Mouse (Mus musculus) thymus, postnatal 36 days (tissue): ENCODE data around the gene Gm49380.

Source experiments
- DNase-seq, 2 experiments: peaks; one replicate each; pipeline ENCODE4 v3.0.0; 2022; ENCODE audit warnings: mixed read lengths in 2 of 2

The Gm49380 gene

DNA sequence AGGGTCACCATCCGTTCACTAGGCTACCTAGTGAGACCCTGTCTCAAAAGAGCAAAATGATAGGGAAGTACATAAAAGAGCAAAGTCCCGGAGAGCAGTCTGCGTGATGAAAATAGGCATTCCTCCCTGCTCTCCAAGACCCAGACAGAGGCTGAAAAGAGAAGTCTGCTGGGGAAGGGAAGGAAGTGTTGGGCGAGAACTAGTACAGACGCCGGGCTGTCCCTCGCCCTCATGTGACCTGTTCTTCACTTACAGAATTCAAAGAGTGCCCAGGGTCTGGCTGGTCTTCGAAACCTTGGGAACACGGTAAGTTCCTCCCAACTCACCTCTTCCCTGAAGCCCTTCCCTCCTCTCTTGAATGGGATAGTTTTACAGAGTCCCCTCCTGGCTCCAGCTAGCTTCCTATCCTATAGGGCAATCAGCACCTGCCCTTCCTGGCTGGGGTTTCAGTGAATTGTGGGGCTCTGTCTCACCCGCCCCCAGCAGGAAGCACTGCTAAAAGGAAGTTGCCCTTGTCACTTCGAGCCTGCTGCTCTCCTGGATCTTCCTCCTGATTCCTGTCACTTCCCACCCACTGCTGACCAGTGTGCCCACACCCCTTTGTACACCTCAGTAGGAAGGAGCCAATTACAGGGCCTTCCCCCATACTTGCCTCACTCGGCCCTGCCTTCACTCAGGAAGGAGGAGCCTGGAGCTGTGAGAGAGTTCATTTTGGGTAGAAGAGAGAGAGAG lies 24.3 kb downstream of the Gm49380 start:
- peak; percentile 38 to 50 for DNase-seq

DNA sequence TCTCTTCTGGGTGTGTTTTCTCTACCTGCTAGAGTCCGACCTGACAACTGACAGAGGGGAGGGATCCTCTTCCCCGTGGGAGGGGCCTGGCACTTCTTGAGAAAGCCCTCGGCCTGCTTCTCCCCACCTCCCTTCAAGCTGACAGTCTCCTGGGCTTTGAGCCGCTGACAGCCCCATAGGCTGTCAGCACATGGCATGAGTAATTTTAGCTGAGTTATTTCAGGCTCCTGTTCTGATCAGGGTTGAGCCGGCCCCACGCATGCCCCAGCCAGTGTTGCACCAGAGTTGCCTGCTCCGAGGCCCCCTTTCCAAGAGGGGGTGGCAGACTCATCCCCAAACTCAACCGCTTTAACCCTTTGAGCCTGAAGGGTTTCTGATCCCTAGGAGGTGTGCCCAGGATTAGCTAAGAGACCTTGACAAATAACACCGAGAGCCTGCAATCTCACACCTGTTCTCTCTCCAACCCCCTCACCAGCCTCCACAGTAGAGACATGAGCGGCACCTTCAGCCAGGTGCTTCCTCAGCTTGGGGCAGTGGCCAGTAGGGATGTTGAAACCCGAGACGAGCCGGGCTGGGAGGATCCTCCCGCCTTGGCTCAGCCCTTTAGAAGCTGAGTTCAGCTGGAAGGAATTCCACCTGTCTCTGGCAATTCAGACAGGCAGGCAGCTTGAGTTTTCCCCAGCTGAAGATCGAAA lies 25.4 kb downstream of the Gm49380 start:
- no peak for DNase-seq

DNA sequence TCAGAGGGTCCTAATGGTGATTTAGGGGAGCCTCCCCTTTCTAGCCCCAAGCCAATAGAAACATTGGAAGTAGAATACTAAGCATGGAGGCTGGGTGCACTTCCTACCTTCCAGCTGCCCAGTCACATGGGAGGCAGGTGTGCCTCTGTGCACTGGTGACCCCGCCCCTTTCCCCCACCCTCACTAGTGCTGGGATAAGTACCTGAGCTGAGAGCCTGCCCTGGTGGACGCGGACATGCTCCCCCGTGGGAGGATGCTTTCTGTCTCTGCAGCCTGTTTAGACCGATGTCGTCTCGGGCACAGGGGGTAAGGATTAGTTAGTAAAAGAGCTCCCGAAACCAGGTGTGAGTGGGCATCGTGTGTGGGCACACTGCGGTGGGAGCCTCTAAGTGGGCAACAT lies 26.3 kb downstream of the Gm49380 start:
- no peak for DNase-seq

DNA sequence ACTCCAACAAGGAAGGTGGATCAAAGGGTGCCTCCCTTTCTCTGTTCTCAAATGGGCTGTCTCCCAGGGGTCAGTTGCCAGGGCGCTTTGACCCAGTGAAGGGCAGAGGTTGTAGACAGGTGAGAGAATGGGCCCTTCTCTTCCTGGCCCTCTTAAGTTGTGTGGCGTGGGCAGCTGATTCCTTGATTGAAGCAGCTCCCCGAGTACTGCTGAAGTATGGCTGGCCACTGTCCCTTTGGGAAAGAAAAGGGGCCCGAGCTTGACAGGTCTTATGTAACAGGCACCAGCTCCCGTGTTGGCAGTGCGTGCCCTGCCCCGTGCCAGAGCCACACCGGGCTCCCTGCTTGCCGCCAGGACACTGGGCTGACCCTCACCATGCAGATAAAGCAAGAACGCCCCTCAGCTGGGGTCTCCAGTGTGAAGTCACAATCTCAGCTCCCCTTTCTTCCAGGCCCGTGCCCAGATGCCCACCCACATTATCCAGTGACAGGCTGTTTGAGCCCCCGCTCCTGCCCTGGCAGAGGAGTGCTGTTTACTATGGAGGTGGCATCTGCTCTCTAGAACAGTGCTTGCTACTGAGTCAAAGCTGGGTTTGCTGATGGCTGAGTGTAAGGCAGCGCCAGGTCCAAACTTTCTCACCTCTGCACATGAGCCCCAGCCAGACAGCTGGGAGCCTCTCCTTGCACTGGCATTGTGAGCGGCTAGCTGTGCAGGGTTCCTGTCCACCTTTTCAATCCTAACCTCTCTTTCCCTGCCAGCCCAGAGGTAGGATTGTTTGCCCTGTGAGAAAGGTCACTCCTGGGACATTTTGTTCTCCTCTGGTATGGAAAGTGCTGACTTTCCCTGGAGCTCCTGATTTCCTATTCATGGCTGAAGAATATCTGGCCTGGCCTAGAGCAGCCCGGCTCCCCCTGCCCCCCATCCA lies 27.3 kb downstream of the Gm49380 start:
- DNase-seq: no peak

DNA sequence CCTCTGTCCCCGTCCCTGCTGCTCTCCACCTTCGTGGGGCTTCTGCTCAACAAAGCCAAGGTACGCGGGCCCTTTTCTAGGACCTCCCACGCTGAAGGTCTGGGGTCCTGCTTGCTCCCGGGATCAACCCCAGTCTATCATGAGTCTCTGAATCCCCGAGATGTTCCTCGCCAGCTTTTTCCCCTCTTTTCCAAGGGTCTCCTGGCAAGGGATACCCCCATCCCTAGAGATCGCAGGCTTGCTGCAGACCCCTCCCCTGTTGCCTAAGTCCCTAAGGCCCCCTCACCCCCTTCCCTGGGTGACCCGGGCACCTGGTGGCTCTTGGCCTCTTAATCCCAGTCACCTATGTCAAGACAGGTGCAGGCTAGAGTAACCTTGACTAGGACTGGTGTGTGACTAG lies 28.0 kb downstream of the Gm49380 start:
- no peak for DNase-seq

DNA sequence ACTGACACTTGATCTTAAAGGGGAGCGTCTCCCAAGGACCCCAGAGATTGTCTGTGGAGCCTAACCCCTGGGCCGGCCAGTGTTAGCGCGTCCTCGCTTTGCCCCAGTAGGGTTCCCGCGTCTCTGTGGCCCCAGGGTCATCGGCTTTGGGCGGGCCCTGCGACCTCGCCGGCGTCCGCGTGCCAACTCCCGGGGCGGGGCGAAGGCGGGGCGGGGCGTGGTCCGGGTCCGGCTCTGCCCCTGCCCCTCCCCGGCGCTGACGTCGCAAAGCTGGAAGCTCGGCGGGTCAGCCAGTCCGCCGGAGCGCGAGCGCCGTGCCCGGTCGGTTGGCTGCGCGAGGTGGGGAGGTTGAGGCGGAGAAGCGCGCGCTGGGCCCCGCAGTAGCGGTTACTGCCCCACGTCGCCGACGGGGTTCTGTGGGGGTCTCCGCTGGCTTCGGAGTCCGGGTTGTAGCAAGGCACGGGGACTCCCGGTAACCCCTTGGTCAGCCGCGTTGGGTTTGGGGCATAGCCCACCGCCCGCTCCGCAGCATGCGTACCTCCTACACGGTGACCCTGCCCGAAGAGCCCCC lies 28.6 kb downstream of the Gm49380 start:
- peak; percentile 82 to 84 for DNase-seq

DNA sequence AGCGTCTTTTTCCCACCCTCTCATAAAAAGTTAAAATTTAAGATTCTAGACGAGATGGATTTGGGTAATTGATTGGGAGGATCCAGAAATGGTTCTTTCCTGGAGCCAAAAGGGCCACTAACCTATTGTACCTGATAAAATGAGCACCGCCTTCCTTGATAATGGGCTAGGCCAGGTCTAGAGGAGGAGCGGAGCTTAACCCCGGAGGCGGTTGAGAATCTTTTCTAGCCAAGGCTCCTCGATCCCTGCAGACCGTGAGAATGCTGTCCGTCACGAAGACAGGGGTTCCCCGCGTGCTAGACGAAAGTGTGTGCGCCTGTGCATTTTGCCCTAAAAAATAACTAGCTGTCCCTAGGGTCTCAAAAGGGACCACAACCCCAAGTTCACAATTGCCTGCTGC lies 29.1 kb downstream of the Gm49380 start:
- DNase-seq: no peak

DNA sequence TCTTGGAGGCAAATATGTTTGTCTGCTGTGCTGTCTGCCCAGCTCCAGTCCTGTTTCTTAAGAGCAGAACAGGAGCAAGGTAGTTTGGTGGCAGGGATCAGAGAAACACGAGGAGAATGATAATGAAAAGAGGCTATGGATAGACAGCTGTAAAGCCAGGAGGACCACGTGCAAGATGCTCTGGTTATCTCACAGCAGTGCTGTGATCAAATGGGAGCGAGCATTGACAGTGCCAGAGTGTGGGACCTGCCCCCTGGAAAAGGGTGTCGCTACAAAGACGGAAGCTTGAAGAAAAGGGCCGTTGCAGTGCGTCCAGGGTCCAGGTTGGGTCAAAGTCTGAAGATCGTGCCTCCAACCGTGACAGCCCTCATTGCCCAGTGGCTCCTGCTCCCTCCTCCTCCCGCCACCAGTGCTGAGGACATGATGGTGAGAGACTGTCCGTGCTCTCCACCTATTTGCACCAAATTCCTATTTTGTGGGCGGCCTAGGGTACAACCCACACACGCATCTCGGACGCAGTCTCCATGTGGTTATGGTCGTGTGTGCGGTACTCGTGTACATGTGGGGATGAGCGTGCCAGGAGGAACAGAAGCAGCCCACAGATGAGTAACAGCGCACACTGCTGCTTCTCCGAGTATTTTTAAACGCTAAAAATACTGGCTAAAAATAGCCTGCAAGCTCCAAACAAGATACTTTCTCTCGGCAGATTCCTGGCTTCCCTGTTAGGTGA lies 29.7 kb downstream of the Gm49380 start:
- no peak for DNase-seq

DNA sequence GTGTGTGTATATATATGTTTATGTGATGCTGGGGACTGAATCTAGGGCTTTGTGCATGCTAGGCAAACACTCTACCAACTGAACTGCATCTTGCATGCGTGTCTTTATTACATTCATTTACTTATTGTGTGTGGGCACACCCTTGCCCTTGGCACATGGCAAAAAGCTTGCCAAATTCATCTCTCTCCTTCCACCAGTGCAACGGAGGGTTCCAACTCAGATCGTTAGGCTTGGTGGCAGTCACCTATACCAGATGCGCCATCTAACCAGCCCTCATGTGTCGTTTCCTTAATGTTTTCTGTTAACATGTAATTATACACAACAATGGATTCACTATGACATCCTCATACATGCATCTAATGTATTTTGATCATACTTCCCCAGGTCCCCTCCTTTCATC lies 31.0 kb downstream of the Gm49380 start:
- no peak for DNase-seq

DNA sequence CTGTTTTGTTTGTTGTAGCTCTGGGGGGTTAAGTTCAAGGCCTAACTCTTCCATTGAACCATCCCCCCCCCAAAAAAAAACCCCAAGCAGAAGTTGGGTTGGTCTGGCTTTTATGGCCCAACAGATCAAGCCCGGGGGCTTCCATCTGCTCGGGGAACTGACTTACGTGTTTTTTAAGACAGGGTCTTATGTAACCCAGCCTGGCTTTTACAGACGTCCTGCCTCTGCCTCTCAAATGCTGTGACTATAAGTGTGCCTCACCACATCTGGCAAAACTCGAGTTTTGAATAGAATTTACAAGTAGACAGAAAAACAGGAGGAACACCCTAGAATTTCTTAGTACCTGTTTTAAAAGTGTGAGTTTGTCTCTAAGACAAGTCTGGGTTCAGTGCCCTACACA lies 31.7 kb downstream of the Gm49380 start:
- DNase-seq: no peak

DNA sequence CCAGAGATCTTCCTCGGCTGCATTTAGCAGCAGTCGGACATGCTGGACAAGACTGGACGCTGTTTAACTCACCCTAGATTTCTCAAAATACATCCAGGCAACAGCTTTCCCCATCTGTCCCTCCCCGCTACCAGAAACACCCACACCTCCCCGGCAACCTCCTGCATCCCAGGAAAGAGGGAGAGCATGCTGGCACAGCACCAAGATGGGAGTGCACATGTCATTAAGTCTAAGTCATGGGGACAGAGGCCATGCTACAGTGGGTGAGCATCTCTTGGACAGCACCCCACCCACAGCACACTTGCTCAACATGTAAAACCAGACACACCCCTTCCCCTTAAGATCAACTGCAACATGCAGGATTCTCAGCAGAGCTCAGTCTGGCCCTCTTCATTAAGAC lies 32.3 kb downstream of the Gm49380 start:
- DNase-seq: no peak

DNA sequence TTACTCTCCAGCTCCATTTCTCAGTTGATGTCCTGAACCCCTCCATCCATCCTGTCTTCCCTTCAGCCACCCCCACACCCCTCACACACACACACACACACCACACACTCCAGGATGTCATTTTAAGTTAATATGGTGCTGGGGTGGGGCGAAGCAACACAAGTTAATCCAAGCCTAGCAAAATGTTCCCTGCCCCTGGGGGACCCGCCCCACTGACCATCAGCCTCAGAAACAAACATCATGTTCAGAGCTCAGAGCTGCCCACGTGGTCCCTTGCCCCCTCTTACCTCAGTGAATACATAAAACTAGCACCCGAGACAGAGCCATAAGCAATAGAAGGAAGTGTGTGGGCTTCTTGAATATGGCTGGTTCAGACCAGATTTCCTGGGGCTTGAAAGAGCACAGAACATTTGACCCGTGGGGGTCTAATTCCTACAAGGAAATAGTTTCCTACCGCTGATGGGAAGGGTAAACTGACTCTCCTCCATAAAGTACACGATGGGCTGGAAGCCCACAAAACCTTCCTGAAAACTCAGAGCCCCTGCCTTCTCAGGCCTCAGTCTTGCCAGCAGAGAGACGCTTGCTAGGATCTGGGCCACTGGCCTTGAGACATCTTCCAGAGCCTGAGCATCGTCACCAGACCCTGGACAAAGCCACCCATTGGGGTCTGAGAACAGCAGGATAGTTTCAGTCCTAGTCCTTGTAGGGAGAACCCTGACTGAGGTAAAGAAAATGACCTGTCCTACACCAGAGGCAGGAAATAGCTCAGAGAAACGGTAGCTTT lies 33.1 kb downstream of the Gm49380 start:
- DNase-seq: no peak

DNA sequence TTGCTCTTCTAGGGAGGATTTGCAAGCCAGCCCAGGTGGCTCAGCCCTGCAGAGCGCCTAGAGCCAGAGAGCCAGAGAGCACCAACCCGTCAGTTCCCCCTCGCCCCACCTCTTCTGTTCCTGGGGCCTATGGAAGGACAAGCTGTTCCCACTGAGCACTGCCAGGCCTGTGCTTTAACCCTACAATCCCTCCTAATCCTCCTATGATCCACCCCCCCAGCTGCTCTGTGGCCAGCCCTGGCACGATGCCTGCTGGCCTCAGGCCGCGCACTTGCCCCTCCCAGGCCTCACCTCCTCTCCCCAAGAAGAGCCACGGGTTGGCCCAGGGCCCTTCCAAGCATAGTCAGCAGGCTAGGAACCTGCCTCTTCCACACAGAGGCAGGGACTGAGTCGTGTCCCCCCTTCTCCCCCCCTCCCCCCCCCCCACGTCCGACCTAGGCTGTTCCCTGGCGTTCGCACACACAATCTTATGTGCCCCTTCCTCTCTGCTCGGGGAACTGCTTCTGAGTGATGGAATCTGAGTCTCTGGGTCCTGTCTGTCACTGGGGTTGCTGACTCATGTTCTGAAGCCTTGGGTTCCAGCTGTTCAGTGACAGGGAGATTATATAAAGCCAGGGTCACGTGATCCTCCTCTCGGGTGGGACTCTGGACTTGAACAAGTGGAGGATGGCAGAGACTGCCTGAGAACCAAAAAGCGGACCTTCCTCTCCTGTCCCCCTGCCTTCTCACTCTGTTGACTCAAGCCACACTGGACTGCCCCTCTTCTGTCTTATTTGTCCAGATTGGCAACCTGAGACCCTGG lies 34.1 kb downstream of the Gm49380 start:
- no peak for DNase-seq

DNA sequence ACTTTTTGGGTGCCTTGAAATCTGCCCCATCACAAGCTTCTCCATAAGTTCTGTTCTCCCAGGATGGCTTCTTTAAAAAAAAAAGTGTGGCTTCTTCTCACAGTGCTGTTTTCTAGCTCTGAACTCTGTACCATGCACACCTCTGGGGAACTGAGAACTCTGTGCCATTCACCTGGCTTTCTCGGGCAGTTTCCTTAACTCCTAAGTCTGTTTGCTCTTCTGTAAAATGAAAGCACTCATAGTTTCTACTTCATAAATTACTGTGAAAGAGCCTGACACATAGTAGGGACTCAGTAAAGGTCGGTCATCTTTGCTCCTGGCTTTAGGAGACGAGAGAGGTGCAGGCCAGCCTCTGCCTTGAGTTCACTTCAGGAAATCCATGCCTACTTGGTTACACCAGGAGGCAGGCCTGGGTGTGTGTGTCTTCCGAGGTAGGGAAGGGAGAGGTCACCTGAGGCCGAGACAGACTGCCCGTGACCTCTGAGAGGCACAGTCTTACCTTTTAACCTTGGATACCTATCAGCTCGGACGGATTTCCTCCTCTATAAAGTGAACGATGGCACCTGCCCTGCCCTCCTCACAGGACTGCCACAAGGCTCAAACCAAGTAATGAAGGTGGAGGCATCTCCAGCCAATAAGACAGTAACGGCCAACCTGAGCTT lies 35.0 kb downstream of the Gm49380 start:
- DNase-seq: no peak

DNA sequence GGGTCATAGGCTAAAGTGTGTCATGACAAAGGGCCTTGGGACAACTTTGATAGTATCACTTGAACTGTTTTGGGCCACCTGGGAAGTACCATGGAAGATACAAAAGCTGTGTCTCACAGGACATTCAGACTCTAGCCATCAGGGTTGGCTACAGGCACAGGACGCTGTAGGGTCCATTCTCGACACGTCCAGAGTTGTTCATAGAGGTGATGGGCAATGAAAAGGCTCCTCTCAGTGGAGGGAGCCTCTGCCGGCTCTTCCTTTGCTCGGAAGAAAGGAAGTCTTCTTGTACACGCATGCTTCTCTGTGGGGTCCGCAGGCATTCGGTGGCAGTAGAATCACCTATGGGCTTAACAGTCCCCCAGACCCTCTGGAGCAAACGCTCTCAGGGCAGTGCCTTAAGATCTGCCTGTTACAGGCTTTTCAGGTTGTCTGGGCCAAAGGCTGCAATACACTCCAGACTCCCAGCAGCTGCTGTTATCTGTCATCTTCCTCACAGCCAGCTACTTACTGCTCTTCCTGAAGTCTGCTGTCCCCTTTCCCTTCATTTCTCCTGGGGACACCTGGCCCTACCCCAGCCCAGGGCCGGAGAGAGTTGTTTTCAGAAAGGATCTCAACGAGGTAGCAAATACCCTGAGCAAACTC lies 35.9 kb downstream of the Gm49380 start:
- no peak for DNase-seq

DNA sequence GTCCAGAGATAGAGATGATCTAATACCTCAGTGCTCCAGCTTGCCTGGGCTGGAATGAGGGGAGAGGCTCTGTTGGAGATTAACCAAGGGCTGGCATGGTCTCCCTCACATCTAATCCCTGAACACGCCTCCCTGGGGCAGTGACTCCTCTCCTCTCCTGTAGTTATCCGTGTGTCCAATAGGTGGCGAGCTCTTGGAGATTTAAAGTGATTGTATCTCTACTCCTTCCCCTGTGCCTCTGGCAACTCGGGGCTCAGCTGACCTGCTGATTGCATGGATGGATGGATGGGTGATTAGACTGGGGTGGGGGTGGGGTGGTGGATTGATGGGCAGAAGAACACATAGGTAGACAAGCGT lies 36.6 kb downstream of the Gm49380 start:
- DNase-seq: peak in 1 of 2 experiments; percentile 41

DNA sequence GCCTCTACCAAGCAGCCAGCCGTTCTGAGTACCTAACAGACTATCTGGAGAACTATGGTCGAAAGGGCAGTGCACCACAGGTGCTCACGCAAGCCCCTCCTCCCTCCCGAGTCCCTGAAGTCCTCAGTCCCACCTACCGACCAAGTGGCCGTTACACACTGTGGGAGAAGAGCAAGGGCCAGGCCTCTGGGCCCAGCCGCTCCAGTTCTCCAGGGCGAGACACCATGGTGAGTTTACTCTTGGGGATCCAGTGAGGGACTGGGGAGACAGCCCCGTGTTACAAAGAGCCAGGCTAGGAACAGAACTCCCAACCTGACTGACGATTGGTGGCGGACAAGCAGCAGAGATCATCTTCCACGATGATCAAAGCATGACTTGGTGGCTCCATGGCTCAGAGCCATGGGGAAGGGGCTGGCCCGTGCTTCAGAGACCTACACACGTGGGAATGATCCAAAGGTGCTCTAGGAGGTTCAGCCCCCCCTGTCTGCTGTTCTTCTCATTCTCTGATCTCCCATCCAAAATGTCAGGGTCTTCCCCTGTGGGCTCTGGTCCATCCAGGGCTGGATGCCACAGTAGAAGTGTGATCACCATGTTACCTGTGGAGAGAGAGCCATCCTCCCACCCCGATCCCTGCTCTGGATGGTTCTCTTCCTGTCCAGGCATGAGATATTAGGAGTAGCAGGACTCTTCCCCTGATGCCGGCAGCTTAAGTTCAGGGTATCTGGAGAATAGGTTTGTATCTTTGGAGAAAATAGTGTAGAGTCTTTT lies 37.1 kb downstream of the Gm49380 start:
- DNase-seq: no peak

DNA sequence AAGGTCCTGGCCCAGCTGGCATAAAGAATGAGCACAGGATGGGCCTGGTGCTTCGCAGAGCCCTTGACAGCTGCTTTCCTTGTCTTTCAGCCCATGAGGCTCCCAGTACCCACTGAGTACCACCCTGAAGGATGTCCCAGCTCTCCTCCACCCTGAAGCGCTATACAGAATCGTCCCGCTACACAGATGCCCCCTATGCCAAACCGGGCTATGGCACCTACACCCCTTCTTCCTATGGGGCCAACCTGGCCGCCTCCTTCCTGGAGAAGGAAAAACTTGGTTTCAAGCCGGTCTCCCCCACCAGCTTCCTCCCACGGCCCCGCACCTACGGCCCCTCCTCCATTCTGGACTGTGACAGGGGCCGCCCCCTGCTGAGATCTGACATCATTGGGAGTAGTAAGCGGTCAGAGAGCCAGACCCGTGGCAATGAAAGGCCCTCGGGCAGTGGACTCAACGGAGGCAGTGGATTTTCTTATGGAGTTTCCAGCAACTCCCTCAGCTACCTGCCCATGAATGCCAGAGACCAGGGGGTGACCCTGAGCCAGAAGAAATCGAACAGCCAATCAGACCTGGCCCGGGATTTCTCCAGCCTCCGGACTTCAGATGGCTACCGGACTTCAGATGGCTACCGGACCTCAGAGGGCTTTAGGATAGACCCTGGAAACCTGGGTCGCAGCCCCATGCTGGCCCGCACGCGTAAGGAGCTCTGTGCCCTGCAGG lies 37.9 kb downstream of the Gm49380 start:
- DNase-seq: no peak
